In the genomic region with DNA sequence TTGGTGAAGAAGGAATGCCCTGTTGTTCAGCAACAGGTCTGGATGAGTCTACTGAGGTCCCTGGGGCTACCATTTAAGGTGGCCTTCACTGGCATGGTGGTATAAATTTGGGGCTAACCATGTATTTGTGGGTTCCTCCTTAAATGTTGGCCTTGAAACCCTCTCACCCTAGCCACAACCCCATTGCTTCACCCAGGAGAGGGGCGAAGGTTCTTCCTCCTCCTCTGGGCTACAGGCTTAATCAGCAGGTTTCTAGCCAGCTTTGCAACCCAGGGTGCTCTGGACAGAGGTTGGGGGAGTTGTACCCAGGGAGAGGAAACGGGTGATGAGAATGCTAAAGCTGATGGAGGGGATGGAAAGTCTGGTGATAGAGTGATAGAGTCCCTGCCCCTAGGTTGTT, we compare ENCODE assay signal across 24 mouse cellular contexts. TPM values are rescaled to one million over a fixed set of nuclear protein-coding genes. Genes with fewer than 3 reads are reported as not detected.
A peak's percentile ranks its signal among the peaks of the same experiment; 100 is the strongest.
DNase-seq lines count a peak whose midpoint lies in the region; ATAC-seq and TF ChIP-seq lines count a peak whose summit lies in the region.
"Had no signal": no experiment of that assay in that cellular context is flagged by ENCODE, and none has a peak within 500 bp of the region (broad histone marks: within the 10 kb centered on the region; RNA-seq: fewer than 3 reads in every experiment).

No protein-coding gene starts in this region.

- 0 out of 2 replicates have a peak, but pooled peaks cover 3% of the 10 kb centered on the region for H3K36me3 ChIP-seq in kidney, embryonic 14.5 days (ENCODE audit: control insufficient read depth, insufficient read depth, low read length)
- no peaks in the 10 kb centered on the region for H3K36me3 ChIP-seq in liver, postnatal 0 days (replicated peaks; ENCODE audit: insufficient read depth, low read length)
- H3K36me3 ChIP-seq in midbrain, embryonic 13.5 days = no peaks in the 10 kb centered on the region
- H3K36me3 ChIP-seq: forebrain, embryonic 15.5 days; heart, embryonic 15.5 days; midbrain, embryonic 10.5 days had no signal

- no peaks in the 10 kb centered on the region for H3K9me3 ChIP-seq in kidney, embryonic 14.5 days (ENCODE audit: control insufficient read depth, low read length)
- no peaks in the 10 kb centered on the region for H3K9me3 ChIP-seq in liver, postnatal 0 days (ENCODE audit: low read length)
- H3K9me3 ChIP-seq in midbrain, embryonic 13.5 days = no peaks in the 10 kb centered on the region
- H3K9me3 ChIP-seq: embryonic facial prominence, embryonic 13.5 days; forebrain, embryonic 15.5 days; heart, embryonic 15.5 days; midbrain, embryonic 10.5 days had no signal

- peaks cover 29% of the 10 kb centered on the region for H3K4me1 ChIP-seq in kidney, embryonic 14.5 days (ENCODE audit: control insufficient read depth, insufficient read depth, low read length)
- peaks cover 27% of the 10 kb centered on the region for H3K4me1 ChIP-seq in liver, postnatal 0 days (ENCODE audit: insufficient read depth)
- peaks cover 25% of the 10 kb centered on the region for H3K4me1 ChIP-seq in midbrain, embryonic 13.5 days (replicated peaks)

- no peaks in the 10 kb centered on the region for H3K27me3 ChIP-seq in kidney, embryonic 14.5 days (ENCODE audit: control insufficient read depth, insufficient read depth, low read length)
- no peaks in the 10 kb centered on the region for H3K27me3 ChIP-seq in liver, postnatal 0 days (ENCODE audit: insufficient read depth, low read length)
- peaks cover 16% of the 10 kb centered on the region for H3K27me3 ChIP-seq in midbrain, embryonic 13.5 days
- H3K27me3 ChIP-seq: forebrain, embryonic 15.5 days; heart, embryonic 15.5 days had no signal

- no peak for ATAC-seq in kidney, embryonic 14.5 days (ENCODE audit: low FRiP score, low TSS enrichment)
- peak; percentile 75 for ATAC-seq in granulocyte monocyte progenitor cell, adult 5-6 weeks (replicated peaks; ENCODE audit: poor library complexity, severe bottlenecking)
- no peak for ATAC-seq in liver, postnatal 0 days
- no peak for ATAC-seq in midbrain, embryonic 13.5 days
- no peak for ATAC-seq in erythroblast, adult 5-6 weeks (replicated peaks; ENCODE audit: low FRiP score, poor library complexity, severe bottlenecking)
- ATAC-seq: forebrain, embryonic 15.5 days had no signal

- WGBS in kidney, embryonic 14.5 days = 74% methylated on average over 2 of the region's 2 CpGs
- 33% methylated on average over 2 of the region's 2 CpGs for WGBS in liver, postnatal 0 days (ENCODE audit: insufficient replicate concordance)
- 79% methylated on average over 2 of the region's 2 CpGs for WGBS in midbrain, embryonic 13.5 days

- TF ChIP-seq CTCF in liver, postnatal 0 days (IDR thresholded peaks at IDR 0.05; ENCODE audit: low read depth) = no peak

- no peak for TF ChIP-seq EP300 in liver, postnatal 0 days (IDR thresholded peaks at IDR 0.05; ENCODE audit: low read depth)

- 0 out of 2 replicates have a peak overlapping the region, but pooled peaks have one; percentile 60 for H3K4me3 ChIP-seq in kidney, embryonic 14.5 days (ENCODE audit: low read length)
- H3K4me3 ChIP-seq in liver, postnatal 0 days (ENCODE audit: low read depth, low read length) = peak overlapping the region; percentile 63
- H3K4me3 ChIP-seq in midbrain, embryonic 13.5 days (replicated peaks) = no peak overlapping the region
- H3K4me3 ChIP-seq: forebrain, embryonic 15.5 days; layer of hippocampus, adult 2 months had no signal

- no peak overlapping the region for H3K27ac ChIP-seq in kidney, embryonic 14.5 days (ENCODE audit: low read depth, low read length)
- H3K27ac ChIP-seq in liver, postnatal 0 days (ENCODE audit: low read depth) = no peak overlapping the region
- H3K27ac ChIP-seq in midbrain, embryonic 13.5 days = no peak overlapping the region
- H3K27ac ChIP-seq: embryonic facial prominence, embryonic 13.5 days; forebrain, embryonic 15.5 days; heart, embryonic 15.5 days; layer of hippocampus, adult 2 months; midbrain, embryonic 10.5 days had no signal

- DNase-seq in kidney, postnatal 14 days = no peak
- DNase-seq in 416B (ENCODE audit: low read depth) = peak; percentile 81
- no peak for DNase-seq in liver, postnatal 0 days
- no peak for DNase-seq in urinary bladder, postnatal 36 days (ENCODE audit: low spot score in 2 of 2)
- DNase-seq: B cell, adult 2 months; cerebellum, adult 2 months; gastrocnemius, postnatal 25 days; layer of hippocampus, postnatal 36 days; left cerebral cortex, postnatal 4 days; lung, adult 2 months; thymus, postnatal 25 days had no signal

- no peak overlapping the region for H3K9ac ChIP-seq in kidney, embryonic 14.5 days (ENCODE audit: low read depth, low read length)
- H3K9ac ChIP-seq in liver, postnatal 0 days (replicated peaks) = no peak overlapping the region
- H3K9ac ChIP-seq in midbrain, embryonic 13.5 days (replicated peaks) = no peak overlapping the region
- H3K9ac ChIP-seq: forebrain, embryonic 15.5 days had no signal

- H3K4me2 ChIP-seq in kidney, embryonic 14.5 days (replicated peaks; ENCODE audit: low read depth, low read length) = no peak overlapping the region
- peak overlapping the region; percentile 80 for H3K4me2 ChIP-seq in liver, postnatal 0 days (ENCODE audit: low read depth, low read length)
- no peak overlapping the region for H3K4me2 ChIP-seq in midbrain, embryonic 13.5 days (replicated peaks)

RNA-seq across cellular contexts. Expression of a gene that starts 8.0 kb away (rescaled TPM):
- polyA plus RNA-seq in kidney, embryonic 14.5 days (2014; fragmentation: Nextera tagmentation; extraction: Ambion mirVana) = 2.5 and 3.0 TPM in 2 replicates
- total RNA-seq in granulocyte monocyte progenitor cell, adult 5-6 weeks (2014; fragmentation: Nextera tagmentation) = 0.41 and 0.75 TPM in 2 replicates
- total RNA-seq in granulocyte monocyte progenitor cell, adult 5-6 weeks (2017) = not detected in 2 replicates
- 0.13 and 0.15 TPM in 2 replicates for polyA plus RNA-seq in liver, postnatal 0 days (2015; fragmentation: Nextera tagmentation; extraction: Ambion mirVana)
- 6.4 and 6.6 TPM in 2 replicates for polyA plus RNA-seq in midbrain, embryonic 13.5 days (2015; fragmentation: Nextera tagmentation; extraction: Ambion mirVana)
- not detected in 2 replicates for total RNA-seq in erythroblast, adult 5-6 weeks (2015; ENCODE audit: low replicate concordance)
- total RNA-seq in erythroblast, adult 5-6 weeks (2017; ENCODE audit: low replicate concordance) = not detected in 2 replicates
- total RNA-seq: hematopoietic stem cell, adult 5-6 weeks; monocyte, adult 5-6 weeks had no signal

RNA-seq across cellular contexts. Expression of a gene that starts 8.1 kb away (rescaled TPM):
- polyA plus RNA-seq in kidney, embryonic 14.5 days (2014; fragmentation: Nextera tagmentation; extraction: Ambion mirVana) = 51.8 and 53.6 TPM in 2 replicates
- 50.4 and 71.3 TPM in 2 replicates for total RNA-seq in granulocyte monocyte progenitor cell, adult 5-6 weeks (2014; fragmentation: Nextera tagmentation)
- 23.4 and 28.3 TPM in 2 replicates for total RNA-seq in granulocyte monocyte progenitor cell, adult 5-6 weeks (2017)
- 39.7 and 40.9 TPM in 2 replicates for polyA plus RNA-seq in liver, postnatal 0 days (2015; fragmentation: Nextera tagmentation; extraction: Ambion mirVana)
- 13.8 and 14.7 TPM in 2 replicates for polyA plus RNA-seq in midbrain, embryonic 13.5 days (2015; fragmentation: Nextera tagmentation; extraction: Ambion mirVana)
- 22.3 and 28.0 TPM in 2 replicates for total RNA-seq in erythroblast, adult 5-6 weeks (2015; ENCODE audit: low replicate concordance)
- 9.5 and 10.7 TPM in 2 replicates for total RNA-seq in erythroblast, adult 5-6 weeks (2017; ENCODE audit: low replicate concordance)

RNA-seq across cellular contexts. Expression of a gene that starts 15.1 kb away (rescaled TPM):
- 0.24 and 0.32 TPM in 2 replicates for polyA plus RNA-seq in kidney, embryonic 14.5 days (2014; fragmentation: Nextera tagmentation; extraction: Ambion mirVana)
- 1.8 and 6.4 TPM in 2 replicates for total RNA-seq in granulocyte monocyte progenitor cell, adult 5-6 weeks (2014; fragmentation: Nextera tagmentation)
- 7.6 and 13.5 TPM in 2 replicates for total RNA-seq in granulocyte monocyte progenitor cell, adult 5-6 weeks (2017)
- polyA plus RNA-seq in liver, postnatal 0 days (2015; fragmentation: Nextera tagmentation; extraction: Ambion mirVana) = 0.12 and 0.25 TPM in 2 replicates
- not detected in 2 replicates for polyA plus RNA-seq in midbrain, embryonic 13.5 days (2015; fragmentation: Nextera tagmentation; extraction: Ambion mirVana)
- 0.84 TPM in 1 of 2 replicates, not detected in the other for total RNA-seq in erythroblast, adult 5-6 weeks (2015; ENCODE audit: low replicate concordance)
- total RNA-seq in erythroblast, adult 5-6 weeks (2017; ENCODE audit: low replicate concordance) = 0.85 and 3.2 TPM in 2 replicates
- polyA plus RNA-seq: forebrain, embryonic 15.5 days; midbrain, embryonic 10.5 days; neural tube, embryonic 11.5 days had no signal

RNA-seq across cellular contexts. Expression of a gene that starts 40.9 kb away (rescaled TPM):
- polyA plus RNA-seq in kidney, embryonic 14.5 days (2014; fragmentation: Nextera tagmentation; extraction: Ambion mirVana) = 0.27 and 0.76 TPM in 2 replicates
- total RNA-seq in granulocyte monocyte progenitor cell, adult 5-6 weeks (2014; fragmentation: Nextera tagmentation) = not detected in 2 replicates
- total RNA-seq in granulocyte monocyte progenitor cell, adult 5-6 weeks (2017) = not detected in 2 replicates
- not detected in 2 replicates for polyA plus RNA-seq in liver, postnatal 0 days (2015; fragmentation: Nextera tagmentation; extraction: Ambion mirVana)
- not detected in 2 replicates for polyA plus RNA-seq in midbrain, embryonic 13.5 days (2015; fragmentation: Nextera tagmentation; extraction: Ambion mirVana)
- not detected in 2 replicates for total RNA-seq in erythroblast, adult 5-6 weeks (2015; ENCODE audit: low replicate concordance)
- total RNA-seq in erythroblast, adult 5-6 weeks (2017; ENCODE audit: low replicate concordance) = not detected in 2 replicates
- total RNA-seq: gastrocnemius, postnatal 25 days; heart, adult 8-10 months; hematopoietic stem cell, adult 5-6 weeks; monocyte, adult 5-6 weeks had no signal

RNA-seq across cellular contexts. Expression of a gene that starts 49.4 kb away (rescaled TPM):
- 109 and 136 TPM in 2 replicates for polyA plus RNA-seq in kidney, embryonic 14.5 days (2014; fragmentation: Nextera tagmentation; extraction: Ambion mirVana)
- total RNA-seq in granulocyte monocyte progenitor cell, adult 5-6 weeks (2014; fragmentation: Nextera tagmentation) = 72.6 and 80.6 TPM in 2 replicates
- total RNA-seq in granulocyte monocyte progenitor cell, adult 5-6 weeks (2017) = 38.6 and 40.9 TPM in 2 replicates
- 17.9 and 18.0 TPM in 2 replicates for polyA plus RNA-seq in liver, postnatal 0 days (2015; fragmentation: Nextera tagmentation; extraction: Ambion mirVana)
- polyA plus RNA-seq in midbrain, embryonic 13.5 days (2015; fragmentation: Nextera tagmentation; extraction: Ambion mirVana) = 65.8 and 71.4 TPM in 2 replicates
- 7.5 and 9.4 TPM in 2 replicates for total RNA-seq in erythroblast, adult 5-6 weeks (2015; ENCODE audit: low replicate concordance)
- total RNA-seq in erythroblast, adult 5-6 weeks (2017; ENCODE audit: low replicate concordance) = 15.9 and 18.0 TPM in 2 replicates
